Mouse (Mus musculus) kidney, embryonic 15.5 days (tissue): Measurements from ENCODE around the gene Dgkd. TPM values are rescaled to one million over a fixed set of nuclear protein-coding genes. Genes with fewer than 3 reads are reported as not detected.

ENCODE experiments used
- ATAC-seq: fragments of 200-750 bp; cut with Nextera tagmentation; replicated peaks from 2 replicates; pipeline ENCODE4 v1.8.0; 2017; ENCODE audit warnings: moderate TSS enrichment; ENCODE audit not compliant: low FRiP score
- H3K27ac ChIP-seq: fragments of 300-500 bp; sonication (generic); 2 replicates; pipeline ENCODE4 v1.5.1; 2015; ENCODE audit warnings: mild to moderate bottlenecking, inconsistent platforms
- H3K27me3 ChIP-seq: fragments of 300-500 bp; sonication (generic); 2 replicates; pipeline ENCODE4 v1.6.1; 2015; ENCODE audit warnings: inconsistent platforms
- H3K36me3 ChIP-seq: fragments of 300-500 bp; sonication (generic); 2 replicates; pipeline ENCODE4 v1.6.1; 2015; ENCODE audit warnings: inconsistent platforms
- H3K4me1 ChIP-seq: fragments of 300-500 bp; sonication (generic); 2 replicates; pipeline ENCODE4 v1.6.1; 2015; ENCODE audit warnings: inconsistent platforms
- H3K4me2 ChIP-seq: fragments of 300-500 bp; sonication (generic); 2 replicates; pipeline ENCODE4 v1.6.1; 2015; ENCODE audit warnings: moderate library complexity, mild to moderate bottlenecking, inconsistent platforms
- H3K4me3 ChIP-seq: fragments of 300-500 bp; sonication (generic); replicated peaks from 2 replicates; pipeline ENCODE4 v1.5.1; 2015; ENCODE audit warnings: mild to moderate bottlenecking, inconsistent platforms
- H3K9ac ChIP-seq: fragments of 300-500 bp; sonication (generic); 2 replicates; pipeline ENCODE4 v1.6.1; 2015; ENCODE audit warnings: mild to moderate bottlenecking, inconsistent platforms
- H3K9me3 ChIP-seq: fragments of 300-500 bp; sonication (generic); replicated peaks from 2 replicates; pipeline ENCODE4 v1.6.1; 2016; ENCODE audit warnings: inconsistent platforms
- WGBS: fragments of 180-500 bp; shearing (Covaris S2); methylation state at CpG from one replicate; pipeline ENCODE4 v1.1.7; 2015; ENCODE audit warnings: mixed read lengths; 5-methylcytosine and 5-hydroxymethylcytosine counted together
- polyA plus RNA-seq: library from polyadenylated mRNA; unstranded; fragments of >200 nt; fragmentation: Nextera tagmentation; extraction: Ambion mirVana; gene quantifications from 2 replicates; pipeline ENCODE4 v1.2.1, GENCODE M21; 2015

Gene Dgkd
- polyA plus RNA-seq, 1 experiment from 2014 or later = 33.6 TPM

DNA sequence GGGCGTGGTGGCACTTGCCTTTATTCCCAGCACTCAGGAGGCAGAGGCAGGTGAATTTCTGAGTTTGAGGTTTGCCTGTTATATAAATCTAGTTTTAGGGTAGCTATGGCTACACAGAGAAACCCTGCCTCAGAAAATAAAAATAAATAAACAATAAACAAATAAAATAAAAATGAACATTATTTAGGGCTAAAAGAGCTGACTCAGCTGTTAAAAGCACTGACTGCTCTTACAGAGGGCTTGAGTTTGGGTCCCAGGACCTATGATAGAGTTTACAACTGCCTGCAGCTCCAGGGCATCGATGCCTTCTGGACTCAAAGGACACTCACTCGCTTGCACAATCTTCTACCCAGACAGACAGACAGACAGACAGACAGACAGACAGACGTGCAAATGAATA, 40.3 kb downstream of the Dgkd start:
- Histone ChIP-seq H3K9ac (no peak overlapping the region), H3K4me3 (no peak overlapping the region), H3K27me3 (no peaks in the 10 kb centered on the region), H3K36me3 (peaks cover 3% of the 10 kb centered on the region; the same call in 1 of the 2 replicates), H3K4me2 (no peak overlapping the region), H3K4me1 (no peaks in the 10 kb centered on the region), H3K27ac (no peak overlapping the region), H3K9me3 (no peaks in the 10 kb centered on the region)
- whole genome bisulfite sequencing = 90% methylated on average over 4 of the region's 4 CpGs
- no peak for ATAC-seq

DNA sequence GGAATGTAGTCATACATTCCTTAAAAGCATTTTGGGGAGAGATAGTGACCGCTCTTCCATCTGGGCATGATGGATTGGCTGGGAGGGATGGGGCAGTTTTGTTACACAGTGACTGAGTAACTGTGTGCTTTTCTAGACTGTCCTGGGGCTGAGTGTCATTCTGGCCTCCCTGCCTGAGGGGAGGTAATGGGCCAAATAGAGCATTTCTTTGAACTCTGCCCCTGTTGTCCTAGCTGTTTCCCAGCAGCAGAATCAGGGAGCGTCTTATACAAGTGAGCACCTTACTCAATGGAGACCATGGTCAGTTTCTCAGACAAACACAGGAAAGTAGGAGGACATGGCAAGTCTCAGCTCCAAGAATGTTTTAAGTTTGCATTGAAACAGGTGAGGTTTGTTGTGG, 43.8 kb downstream of the Dgkd start:
- Histone ChIP-seq H3K9me3 (no peaks in the 10 kb centered on the region), H3K27ac (0 out of 2 replicates have a peak overlapping the region, but pooled peaks have one; percentile 6), H3K4me1 (peaks cover 5% of the 10 kb centered on the region; the same call in 1 of the 2 replicates), H3K4me3 (no peak overlapping the region), H3K9ac (no peak overlapping the region), H3K4me2 (no peak overlapping the region), H3K36me3 (peaks cover 3% of the 10 kb centered on the region; the same call in 1 of the 2 replicates), H3K27me3 (no peaks in the 10 kb centered on the region)
- WGBS = 73% methylated on average over 2 of the region's 2 CpGs
- no peak for ATAC-seq

DNA sequence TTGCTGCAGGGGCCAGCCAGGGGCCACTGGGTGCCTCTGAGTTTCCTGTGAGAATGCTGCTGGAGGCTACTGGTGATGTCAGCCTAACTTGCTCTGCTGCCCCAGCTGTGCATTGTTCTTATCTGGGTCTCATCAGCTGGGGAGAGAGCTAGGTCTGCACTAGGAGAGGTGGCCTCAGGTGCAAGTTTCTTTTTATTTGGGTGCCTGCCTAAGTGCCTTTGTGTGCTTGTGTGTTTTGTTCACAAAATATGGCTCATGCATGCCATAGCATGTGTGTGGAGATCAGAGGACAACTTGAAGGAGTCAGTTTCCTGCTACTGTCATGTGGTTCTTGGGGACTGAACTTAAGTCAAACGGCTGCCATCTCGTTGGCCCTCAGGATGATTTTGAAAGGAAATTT, 46.6 kb downstream of the Dgkd start:
- no peak for ATAC-seq

DNA sequence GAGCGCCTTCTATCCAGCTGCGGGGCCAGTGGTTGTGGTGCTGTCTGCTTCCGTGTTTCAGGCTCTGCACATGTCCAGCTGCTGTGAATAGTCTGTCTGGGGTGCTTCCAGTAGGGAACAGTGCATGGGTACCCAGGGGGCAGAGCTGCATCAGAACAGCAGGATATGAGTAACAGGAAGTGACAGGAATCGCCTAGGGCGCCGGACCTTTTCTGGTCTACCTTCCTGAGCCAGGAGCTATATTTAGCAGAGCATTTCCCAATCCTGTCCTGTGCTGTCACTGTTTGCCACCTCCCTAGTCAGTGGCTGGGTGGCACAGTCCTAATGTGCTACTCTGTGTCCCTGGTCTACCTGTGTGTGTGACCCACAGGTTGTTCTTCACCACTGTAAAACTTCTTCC, 47.9 kb downstream of the Dgkd start:
- Histone ChIP-seq H3K36me3 (0 out of 2 replicates have a peak, but pooled peaks cover 5% of the 10 kb centered on the region), H3K9ac (no peak overlapping the region), H3K27ac (peak overlapping the region; percentile 6; the same call in 1 of the 2 replicates), H3K4me1 (peaks cover 5% of the 10 kb centered on the region; the same call in 1 of the 2 replicates), H3K4me3 (no peak overlapping the region), H3K27me3 (no peaks in the 10 kb centered on the region), H3K4me2 (no peak overlapping the region), H3K9me3 (no peaks in the 10 kb centered on the region)
- WGBS = 82% methylated on average over 6 of the region's 6 CpGs
- no peak; the same call in 1 of the 2 replicates for ATAC-seq

More for the DNA sequence above, 46.6 kb downstream of the Dgkd start:
- no peak overlapping the region for H3K9ac ChIP-seq
- peaks cover 5% of the 10 kb centered on the region; the same call in 1 of the 2 replicates for H3K4me1 ChIP-seq
- no peak overlapping the region for H3K27ac ChIP-seq
- H3K4me2 ChIP-seq = no peak overlapping the region
- no peaks in the 10 kb centered on the region for H3K27me3 ChIP-seq
- H3K9me3 ChIP-seq = no peaks in the 10 kb centered on the region
- 0 out of 2 replicates have a peak, but pooled peaks cover 5% of the 10 kb centered on the region for H3K36me3 ChIP-seq
- no peak overlapping the region for H3K4me3 ChIP-seq
- WGBS = 80% methylated on average over 2 of the region's 2 CpGs

DNA sequence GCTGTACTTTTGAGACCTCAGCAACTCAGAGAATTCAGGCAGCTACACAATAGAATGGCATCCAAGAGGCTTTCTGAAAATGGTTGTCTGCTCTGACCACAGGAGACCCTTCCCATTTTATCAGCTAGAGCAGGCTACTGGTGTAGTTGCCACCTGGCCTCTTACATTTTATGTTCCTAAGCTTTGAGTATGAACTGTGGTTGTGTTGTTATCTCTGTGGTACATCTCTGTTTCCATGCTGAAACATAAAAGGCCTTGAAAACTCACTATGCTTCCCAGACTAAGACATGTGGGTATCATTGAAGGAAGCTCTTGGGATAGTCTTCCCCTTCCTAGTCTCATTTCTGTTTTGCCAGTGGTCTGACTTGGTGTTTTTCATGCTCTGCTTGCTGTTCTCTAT, 49.1 kb downstream of the Dgkd start:
- H3K27me3 ChIP-seq = no peaks in the 10 kb centered on the region
- no peak for ATAC-seq
- H3K36me3 ChIP-seq = 0 out of 2 replicates have a peak, but pooled peaks cover 4% of the 10 kb centered on the region
- peaks cover 5% of the 10 kb centered on the region; the same call in 1 of the 2 replicates for H3K4me1 ChIP-seq
- no peak overlapping the region for H3K9ac ChIP-seq
- H3K4me3 ChIP-seq = no peak overlapping the region
- H3K27ac ChIP-seq = no peak overlapping the region
- H3K9me3 ChIP-seq = no peaks in the 10 kb centered on the region
- H3K4me2 ChIP-seq = no peak overlapping the region

DNA sequence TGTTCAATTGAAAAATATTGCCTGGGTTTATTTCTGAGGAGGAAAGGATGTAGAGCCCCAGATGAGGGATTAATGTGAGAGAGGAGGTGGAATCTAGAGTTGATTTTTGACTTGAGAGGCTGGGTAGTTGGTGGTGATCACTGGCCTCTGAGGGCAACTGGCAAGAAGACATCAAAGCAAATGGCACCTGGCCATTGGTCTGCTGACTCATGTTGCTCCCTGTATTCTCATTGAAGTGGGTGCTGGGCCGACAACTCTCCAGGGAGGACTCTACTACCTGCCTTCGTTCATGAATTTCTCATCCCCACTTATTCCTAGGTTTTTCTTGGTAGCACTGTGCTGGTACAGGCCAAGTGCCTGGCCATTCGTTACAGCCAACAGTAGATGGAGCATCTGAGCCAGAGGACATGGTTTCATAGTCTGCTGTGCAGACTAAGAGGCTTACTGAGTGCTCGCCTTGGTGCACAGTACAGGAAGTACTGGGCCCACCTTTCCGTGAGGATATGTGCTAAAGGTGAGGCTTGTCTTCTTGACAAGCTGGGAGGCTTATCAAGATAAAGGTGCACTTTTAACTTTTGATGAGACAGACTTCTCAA, 53.4 kb downstream of the Dgkd start:
- H3K36me3 ChIP-seq = peaks cover 17% of the 10 kb centered on the region; the same call in 1 of the 2 replicates
- no peak overlapping the region for H3K4me3 ChIP-seq
- no peak overlapping the region for H3K27ac ChIP-seq
- no peak overlapping the region for H3K9ac ChIP-seq
- WGBS = 91% methylated on average over 5 of the region's 5 CpGs
- H3K4me2 ChIP-seq = no peak overlapping the region
- H3K9me3 ChIP-seq = no peaks in the 10 kb centered on the region
- no peak for ATAC-seq
- H3K27me3 ChIP-seq = no peaks in the 10 kb centered on the region
- H3K4me1 ChIP-seq = 0 out of 2 replicates have a peak, but pooled peaks cover 4% of the 10 kb centered on the region

DNA sequence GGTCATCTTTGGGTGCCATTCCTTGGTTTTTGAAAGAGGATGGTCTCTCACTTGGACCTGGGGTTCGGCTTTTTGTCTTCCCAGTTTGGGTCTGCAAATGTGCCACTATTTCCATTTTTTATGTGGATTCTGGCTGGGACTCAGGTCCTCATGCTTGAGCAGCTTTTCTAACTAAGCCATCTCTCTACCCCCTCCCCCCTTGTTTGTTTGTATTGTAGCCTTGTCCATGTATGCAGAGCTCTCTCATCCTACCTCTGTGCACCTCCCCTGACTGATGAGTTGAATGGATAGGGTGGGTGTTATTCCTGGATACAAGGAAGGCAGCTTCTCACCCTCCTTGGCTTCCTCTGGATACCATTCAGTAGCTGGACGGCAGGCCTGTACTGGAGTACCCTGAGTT, 54.9 kb downstream of the Dgkd start:
- Histone ChIP-seq H3K9me3 (no peaks in the 10 kb centered on the region), H3K4me2 (no peak overlapping the region), H3K36me3 (peaks cover 20% of the 10 kb centered on the region; the same call in 1 of the 2 replicates), H3K27ac (no peak overlapping the region), H3K27me3 (no peaks in the 10 kb centered on the region), H3K9ac (no peak overlapping the region), H3K4me1 (0 out of 2 replicates have a peak, but pooled peaks cover 4% of the 10 kb centered on the region), H3K4me3 (no peak overlapping the region)
- no peak for ATAC-seq
- 93% methylated on average over 2 of the region's 2 CpGs for WGBS

DNA sequence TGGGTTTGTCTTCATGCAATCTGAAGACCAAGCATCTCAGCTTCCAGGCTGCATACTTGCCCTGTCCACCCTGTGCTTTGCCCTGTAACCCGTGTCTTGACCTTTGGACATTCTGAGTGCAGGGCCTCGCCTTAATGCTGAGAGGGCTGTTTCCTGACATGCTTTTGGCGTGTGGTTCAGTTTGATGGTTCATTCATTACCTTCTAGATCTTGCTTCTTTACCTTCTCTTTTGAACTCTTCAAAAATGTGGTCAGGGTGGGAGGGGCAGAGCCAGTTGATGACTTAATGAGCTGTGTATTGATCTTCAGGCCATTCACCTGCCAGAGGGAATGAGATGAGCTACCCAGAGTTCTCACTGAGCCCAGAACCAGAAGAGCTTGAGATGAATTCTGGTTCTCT, 55.6 kb downstream of the Dgkd start:
- 54% methylated on average over 3 of the region's 3 CpGs for WGBS
- Histone ChIP-seq H3K4me2 (no peak overlapping the region), H3K9me3 (no peaks in the 10 kb centered on the region), H3K9ac (no peak overlapping the region), H3K27ac (no peak overlapping the region), H3K27me3 (no peaks in the 10 kb centered on the region), H3K4me1 (0 out of 2 replicates have a peak, but pooled peaks cover 9% of the 10 kb centered on the region), H3K36me3 (peaks cover 17% of the 10 kb centered on the region; the same call in 1 of the 2 replicates), H3K4me3 (no peak overlapping the region)
- no peak for ATAC-seq

DNA sequence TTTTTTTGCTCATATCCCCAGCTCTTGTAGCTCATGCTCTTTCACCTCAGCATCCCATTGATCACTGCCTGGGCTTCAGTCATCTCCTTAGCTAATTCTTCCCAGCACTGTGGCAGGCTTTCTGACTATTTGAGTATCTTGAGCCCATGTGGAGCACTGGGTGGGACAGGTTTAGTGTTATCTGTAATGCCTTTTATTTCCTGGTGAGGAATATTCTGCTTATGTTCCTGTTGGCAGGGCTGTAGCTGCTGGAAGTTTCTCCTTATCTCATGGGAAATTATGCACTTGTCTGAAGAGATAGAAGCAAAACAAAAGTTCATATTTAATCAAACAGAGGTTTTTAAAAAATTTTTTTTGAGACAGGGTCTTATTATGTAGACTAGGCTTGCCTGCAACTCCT, 56.5 kb downstream of the Dgkd start:
- H3K4me1 ChIP-seq = 0 out of 2 replicates have a peak, but pooled peaks cover 9% of the 10 kb centered on the region
- H3K9me3 ChIP-seq = no peaks in the 10 kb centered on the region
- H3K36me3 ChIP-seq = peaks cover 17% of the 10 kb centered on the region; the same call in 1 of the 2 replicates
- no peak overlapping the region for H3K4me3 ChIP-seq
- H3K4me2 ChIP-seq = no peak overlapping the region
- no peak for ATAC-seq
- H3K27me3 ChIP-seq = no peaks in the 10 kb centered on the region
- H3K27ac ChIP-seq = no peak overlapping the region
- H3K9ac ChIP-seq = no peak overlapping the region

DNA sequence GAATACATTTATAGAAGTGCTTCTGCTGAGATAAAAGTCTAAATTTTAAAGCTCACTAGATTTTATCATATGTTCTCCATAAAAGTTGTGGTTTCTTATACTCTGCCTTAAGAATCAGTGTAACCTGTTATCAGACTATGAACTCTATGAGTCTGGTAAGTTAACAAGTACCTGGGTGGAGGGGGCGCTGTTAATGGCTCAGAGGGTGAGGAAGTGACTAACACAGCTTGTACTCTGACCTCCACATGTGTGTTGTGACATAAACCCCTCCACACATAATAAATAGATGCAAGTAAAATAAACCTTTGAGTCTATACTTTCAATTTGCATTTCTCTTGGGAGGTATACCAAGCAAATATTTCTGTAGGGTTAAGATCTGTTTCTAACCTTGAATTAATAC, 57.3 kb downstream of the Dgkd start:
- Histone ChIP-seq H3K4me1 (0 out of 2 replicates have a peak, but pooled peaks cover 9% of the 10 kb centered on the region), H3K27ac (no peak overlapping the region), H3K9ac (no peak overlapping the region), H3K4me2 (no peak overlapping the region), H3K36me3 (peaks cover 22% of the 10 kb centered on the region; the same call in 1 of the 2 replicates), H3K4me3 (no peak overlapping the region), H3K27me3 (no peaks in the 10 kb centered on the region), H3K9me3 (no peaks in the 10 kb centered on the region)
- 78% methylated on average over 1 of the region's 1 CpGs for WGBS
- ATAC-seq = no peak

DNA sequence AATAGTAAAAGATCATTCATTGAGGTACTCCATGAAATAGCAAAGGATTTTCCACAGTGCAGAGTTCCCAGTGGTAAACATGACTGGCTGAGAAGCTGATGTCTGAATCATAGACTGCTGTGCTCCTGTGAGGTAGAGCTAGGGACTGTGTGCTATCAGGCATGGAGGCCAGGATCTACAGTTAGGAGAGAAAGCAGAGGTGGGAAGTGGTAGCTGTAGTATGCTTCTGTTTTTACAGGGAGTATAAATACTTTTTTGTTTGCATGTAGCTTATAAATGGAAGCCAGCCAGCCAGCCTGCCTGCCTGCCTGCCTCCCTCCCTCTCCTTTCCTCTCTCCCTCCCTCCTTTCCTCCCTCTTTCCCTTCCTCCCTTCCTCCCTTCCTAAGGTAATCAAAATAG, 60.3 kb downstream of the Dgkd start:
- Histone ChIP-seq H3K4me1 (0 out of 2 replicates have a peak, but pooled peaks cover 9% of the 10 kb centered on the region), H3K27ac (peak overlapping the region; percentile 51; the same call in 1 of the 2 replicates), H3K4me2 (no peak overlapping the region), H3K9ac (no peak overlapping the region), H3K4me3 (no peak overlapping the region), H3K27me3 (no peaks in the 10 kb centered on the region), H3K9me3 (no peaks in the 10 kb centered on the region), H3K36me3 (peaks cover 44% of the 10 kb centered on the region)
- no peak for ATAC-seq

DNA sequence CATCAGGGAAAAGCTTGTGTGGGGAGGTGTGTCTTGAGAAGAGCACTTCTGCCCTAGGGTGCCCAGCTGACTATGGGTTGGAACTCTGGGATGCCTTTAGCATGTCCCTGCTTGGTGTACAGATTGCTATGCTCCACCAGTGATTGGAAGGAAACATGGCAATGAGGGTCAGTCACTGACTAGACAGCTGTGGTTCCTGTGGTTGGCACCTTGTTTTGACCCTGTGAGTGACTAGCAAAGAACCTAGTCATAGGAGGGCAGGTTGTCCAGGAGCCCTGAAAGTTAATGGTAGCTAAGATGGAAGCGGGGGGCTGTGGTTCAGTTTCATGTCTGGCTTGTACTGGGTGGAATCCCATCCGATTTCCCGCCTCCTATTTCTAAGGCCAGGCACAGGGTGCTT, 64.3 kb downstream of the Dgkd start:
- Histone ChIP-seq H3K4me2 (no peak overlapping the region), H3K4me3 (no peak overlapping the region), H3K27ac (no peak overlapping the region), H3K36me3 (peaks cover 69% of the 10 kb centered on the region), H3K27me3 (no peaks in the 10 kb centered on the region), H3K4me1 (0 out of 2 replicates have a peak, but pooled peaks cover 4% of the 10 kb centered on the region), H3K9ac (no peak overlapping the region), H3K9me3 (no peaks in the 10 kb centered on the region)
- 93% methylated on average over 3 of the region's 3 CpGs for WGBS
- ATAC-seq = no peak
